Mouse (Mus musculus) CH12.LX (cell line): ENCODE data around the gene Cdcp1. TPM values are rescaled to one million over a fixed set of nuclear protein-coding genes. Genes with fewer than 3 reads are reported as not detected.

ENCODE experiments used
- DNase-seq: peaks from one replicate; pipeline ENCODE4 v3.0.0-alpha.2; 2013; ENCODE audit errors: extremely low read depth
- H3K27ac ChIP-seq: 2 replicates; pipeline ENCODE4 v1.5.1; 2012; ENCODE audit warnings: low read depth, mild to moderate bottlenecking, control low read depth, moderate library complexity; ENCODE audit not compliant: insufficient read depth
- H3K27me3 ChIP-seq: replicated peaks from 2 replicates; pipeline ENCODE3; 2012; ENCODE audit warnings: inconsistent platforms
- H3K36me3 ChIP-seq, 2 experiments: replicated peaks in 1 of 2; 2 replicates each; pipeline versions ENCODE3 to v1.6.1; 2012; ENCODE audit warnings: inconsistent platforms in 1 of 2, low read length in 1 of 2, mild to moderate bottlenecking in 1 of 2, mixed read lengths in 1 of 2, moderate library complexity in 1 of 2; ENCODE audit not compliant: control insufficient read depth in 1 of 2, insufficient read depth in 1 of 2
- H3K4me1 ChIP-seq, 2 experiments: 2 replicates each; pipeline ENCODE4 v1.6.1; 2012; ENCODE audit warnings: inconsistent platforms in 1 of 2, moderate library complexity in 1 of 2; ENCODE audit not compliant: insufficient read depth in 2 of 2, control insufficient read depth in 1 of 2
- H3K4me2 ChIP-seq: 2 replicates; pipeline ENCODE4 v1.6.1; 2012; ENCODE audit warnings: low read depth, mild to moderate bottlenecking, control low read depth; ENCODE audit not compliant: poor library complexity, insufficient read depth, severe bottlenecking
- H3K4me3 ChIP-seq, 3 experiments: fragments of 150-350 bp in 1 of 3; sonication (generic) in 1 of 3; replicated peaks in 1 of 3; 2 replicates each; pipeline versions ENCODE3 to v1.5.1; 2011 to 2012; ENCODE audit warnings: low read depth in 2 of 3, low read length in 2 of 3, mild to moderate bottlenecking in 2 of 3, moderate library complexity in 2 of 3, control low read depth in 1 of 3, improper control_type of control experiment in 1 of 3, inconsistent platforms in 1 of 3, mixed read lengths in 1 of 3; ENCODE audit not compliant: poor library complexity in 1 of 3
- H3K79me2 ChIP-seq: replicated peaks from 2 replicates; pipeline ENCODE4 v1.6.1; 2012; ENCODE audit warnings: mild to moderate bottlenecking, moderate library complexity; ENCODE audit not compliant: control insufficient read depth, poor library complexity, insufficient read depth, severe bottlenecking; ENCODE audit errors: extremely low read depth
- H3K9ac ChIP-seq: 2 replicates; pipeline ENCODE4 v1.6.1; 2012; ENCODE audit warnings: low read depth, mild to moderate bottlenecking, control low read depth, moderate library complexity; ENCODE audit not compliant: insufficient read depth
- H3K9me3 ChIP-seq: replicated peaks from 2 replicates; pipeline ENCODE3; 2012; ENCODE audit warnings: low read length, inconsistent platforms, mixed read lengths
- CHD1 ChIP-seq: IDR thresholded peaks from 2 replicates; pipeline ENCODE4 v1.6.1; 2012; ENCODE audit warnings: low read depth, low read length, improper control_type of control experiment, inconsistent platforms
- CTCF ChIP-seq, 2 experiments: IDR thresholded peaks in 1 of 2; conservative IDR thresholded peaks in 1 of 2; 2 replicates each; pipeline ENCODE4 v1.5.1; 2011 to 2012; ENCODE audit warnings: low read depth in 2 of 2, low read length in 2 of 2, improper control_type of control experiment in 1 of 2, inconsistent platforms in 1 of 2, mild to moderate bottlenecking in 1 of 2, moderate library complexity in 1 of 2
- E2F4 ChIP-seq: IDR thresholded peaks from 2 replicates; pipeline ENCODE4 v1.6.1; 2011; ENCODE audit warnings: low read depth, low read length, improper control_type of control experiment; ENCODE audit not compliant: insufficient replicate concordance
- ELF1 ChIP-seq: IDR thresholded peaks from 2 replicates; pipeline ENCODE4 v1.6.1; 2014; ENCODE audit warnings: low read depth, mild to moderate bottlenecking, inconsistent platforms, low read length, improper control_type of control experiment
- IRF4 ChIP-seq: IDR thresholded peaks from 2 replicates; pipeline ENCODE4 v1.6.1; 2014; ENCODE audit warnings: low read depth, mild to moderate bottlenecking, inconsistent platforms, low read length, improper control_type of control experiment
- KAT2A ChIP-seq: IDR thresholded peaks from 2 replicates; pipeline ENCODE4 v1.6.1; 2012; ENCODE audit warnings: low read length, improper control_type of control experiment, inconsistent platforms; ENCODE audit not compliant: insufficient replicate concordance
- MAFK ChIP-seq: IDR thresholded peaks from 2 replicates; pipeline ENCODE4 v1.6.1; 2011; ENCODE audit warnings: low read length, improper control_type of control experiment; ENCODE audit not compliant: insufficient replicate concordance
- MAZ ChIP-seq: IDR thresholded peaks from 2 replicates; pipeline ENCODE4 v1.6.1; 2012; ENCODE audit warnings: low read depth, mild to moderate bottlenecking, inconsistent platforms, low read length, improper control_type of control experiment, moderate library complexity
- MYC ChIP-seq: IDR thresholded peaks from 2 replicates; pipeline ENCODE4 v1.6.1; 2011; ENCODE audit warnings: low read depth, mild to moderate bottlenecking, improper control_type of control experiment, low read length
- NELFE ChIP-seq: IDR thresholded peaks from 2 replicates; pipeline ENCODE4 v1.6.1; 2011; ENCODE audit warnings: low read depth, low read length, improper control_type of control experiment
- PAX5 ChIP-seq: IDR thresholded peaks from 2 replicates; pipeline ENCODE4 v1.6.1; 2012; ENCODE audit warnings: low read length, inconsistent platforms, mixed read lengths
- POLR2A ChIP-seq: IDR thresholded peaks from 2 replicates; pipeline ENCODE4 v1.6.1; 2011; ENCODE audit warnings: low read depth, mild to moderate bottlenecking, improper control_type of control experiment, low read length
- RCOR1 ChIP-seq: conservative IDR thresholded peaks from 2 replicates; pipeline ENCODE4 v1.6.1; 2012; ENCODE audit warnings: low read depth, mild to moderate bottlenecking, inconsistent platforms, low read length, improper control_type of control experiment
- UBTF ChIP-seq: IDR thresholded peaks from 2 replicates; pipeline ENCODE4 v1.6.1; 2012; ENCODE audit warnings: low read depth, mild to moderate bottlenecking, inconsistent platforms, low read length, improper control_type of control experiment, moderate library complexity
- USF1 ChIP-seq: IDR thresholded peaks from 2 replicates; pipeline ENCODE4 v1.6.1; 2014; ENCODE audit warnings: low read depth, mild to moderate bottlenecking, inconsistent platforms, low read length, improper control_type of control experiment
- ZKSCAN1 ChIP-seq: IDR thresholded peaks from 2 replicates; pipeline ENCODE4 v1.6.1; 2012; ENCODE audit warnings: low read depth, inconsistent platforms, low read length, improper control_type of control experiment, borderline replicate concordance
- ZNF384 ChIP-seq: IDR thresholded peaks from 2 replicates; pipeline ENCODE4 v1.6.1; 2012; ENCODE audit warnings: low read depth, low read length, improper control_type of control experiment, inconsistent platforms
- dilution Hi-C: fragments of 300-500 bp; cut with MboI; formaldehyde crosslinking; loops from 2 replicates; pipeline ENCODE4 v1.14.3; 2020; ENCODE audit warnings: low sequenced_read_pairs; ENCODE audit not compliant: extremely low pct_unique_long_range_greater_than_20kb, extremely low pct_ligation_motif_present
- in situ Hi-C: fragments of 300-500 bp; cut with MboI; formaldehyde crosslinking; loops from 3 replicates; pipeline ENCODE4 v1.14.3; 2019; ENCODE audit warnings: low sequenced_read_pairs, low pct_ligation_motif_present, low pct_unique_long_range_greater_than_20kb, mixed read lengths
- polyA plus RNA-seq: library from polyadenylated mRNA; unstranded; fragments of >175 nt; gene quantifications from 2 replicates; pipeline ENCODE4 v1.2.1, GENCODE M21; 2012; ENCODE audit warnings: low read depth; ENCODE audit not compliant: insufficient read length
- total RNA-seq, 2 experiments: library from RNA; depleted of rRNA; stranded (reverse); fragments of 300-350 nt in 1 of 2; fragments of >200 nt in 1 of 2; gene quantifications; 2 replicates each; pipeline ENCODE4 v1.2.3; 2012 to 2014

Cdcp1 gene
- total and polyA plus RNA-seq, 3 experiments: 3.1 to 5.9 (median 3.6) TPM

GRCm38 (mm10) chr9:123183226-123183625, 32.6 kb downstream of the Cdcp1 start:
- dilution Hi-C loops (no loop called here), in situ Hi-C loops (no loop called here)
- DNase-seq: no peak
- peaks cover 31 to 63% of the 10 kb centered on the region in 2 experiments for H3K36me3 ChIP-seq
- no peak overlapping the region for H3K27ac ChIP-seq
- H3K79me2 ChIP-seq: no peaks in the 10 kb centered on the region
- no peak overlapping the region for H3K4me3 ChIP-seq
- no peaks in the 10 kb centered on the region for H3K27me3 ChIP-seq
- H3K9me3 ChIP-seq: no peaks in the 10 kb centered on the region
- no peak overlapping the region for H3K4me2 ChIP-seq
- TF ChIP-seq IRF4 (no peak), NELFE (no peak), RCOR1 (no peak)
- H3K4me1 ChIP-seq: peaks cover 4 to 33% of the 10 kb centered on the region in 2 experiments; a peak in 3 of 4 replicates
- no peak overlapping the region for H3K9ac ChIP-seq

DNA sequence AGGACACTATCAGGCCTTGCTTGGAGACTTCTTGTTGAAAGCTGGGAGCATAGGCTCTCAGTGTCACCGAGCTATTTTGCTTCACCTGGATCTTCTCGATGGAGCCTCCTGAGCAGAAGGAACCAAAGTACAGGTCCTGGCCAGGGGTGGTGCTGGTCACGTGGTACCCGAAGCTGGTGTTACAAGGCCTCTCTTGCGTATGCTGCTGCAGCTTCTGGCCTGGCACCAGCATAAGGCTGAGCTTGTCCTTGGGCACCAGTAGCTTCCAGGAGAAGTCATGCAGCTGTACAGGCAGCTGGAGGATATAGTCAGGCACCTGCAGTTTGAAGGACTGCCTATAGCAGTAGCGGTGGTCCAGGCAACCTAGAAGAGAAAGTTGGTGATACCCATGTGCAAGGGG, 35.8 kb downstream of the Cdcp1 start:
- H3K4me2 ChIP-seq: no peak overlapping the region

DNA sequence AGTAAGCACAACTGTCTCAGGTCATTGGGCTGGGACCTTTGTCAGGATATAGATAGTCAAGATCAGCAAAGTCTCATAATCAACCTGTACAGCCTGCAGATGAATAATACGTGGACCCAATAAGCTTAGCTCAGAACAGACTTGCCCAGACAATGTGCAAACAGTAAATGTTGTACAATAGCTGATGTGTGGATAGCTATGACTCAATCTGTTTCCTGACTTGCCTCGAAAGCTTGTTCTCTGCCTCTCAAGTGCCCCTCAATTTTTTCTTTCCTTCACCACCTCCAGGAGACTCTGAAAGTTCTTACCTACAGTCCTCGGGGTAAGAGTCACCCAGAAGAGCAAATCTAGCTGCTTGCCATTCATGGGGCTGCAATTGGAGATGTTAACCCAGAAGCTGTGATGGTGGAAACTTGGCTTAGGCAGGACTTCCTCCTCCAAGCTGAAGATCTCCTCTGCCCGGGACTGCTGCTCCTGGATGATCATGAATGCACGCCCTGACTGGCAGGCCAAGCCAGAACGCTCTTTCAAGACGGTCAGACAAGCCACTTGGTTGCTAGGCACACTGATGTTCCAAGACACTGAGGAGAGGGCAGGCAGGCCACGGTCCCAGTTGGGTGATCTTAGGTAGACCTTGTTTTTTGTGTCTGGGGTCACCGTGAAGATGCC, 38.3 kb downstream of the Cdcp1 start:
- H3K27ac ChIP-seq: no peak overlapping the region
- no peaks in the 10 kb centered on the region for H3K27me3 ChIP-seq
- no peak overlapping the region for H3K9ac ChIP-seq
- DNase-seq: no peak
- no peaks in the 10 kb centered on the region for H3K79me2 ChIP-seq
- no peak overlapping the region for H3K4me3 ChIP-seq
- peaks cover 17 to 62% of the 10 kb centered on the region in 2 experiments for H3K36me3 ChIP-seq
- in situ Hi-C loops (no loop called here), dilution Hi-C loops (no loop called here)
- H3K9me3 ChIP-seq: no peaks in the 10 kb centered on the region
- no peaks in the 10 kb centered on the region for H3K4me1 ChIP-seq
- no peak for TF ChIP-seq ZKSCAN1
- no peak for TF ChIP-seq KAT2A
- TF ChIP-seq CHD1: no peak
- no peak for TF ChIP-seq MAFK
- TF ChIP-seq POLR2A: no peak
- no peak for TF ChIP-seq ZNF384
- no peak for TF ChIP-seq UBTF
- no peak for TF ChIP-seq E2F4
- no peak for TF ChIP-seq ELF1
- no peak for TF ChIP-seq USF1
- no peak for TF ChIP-seq RCOR1
- no peak overlapping the region for H3K4me2 ChIP-seq

More for the DNA sequence above, 35.8 kb downstream of the Cdcp1 start:
- Histone ChIP-seq H3K4me3 (no peak overlapping the region), H3K79me2 (no peaks in the 10 kb centered on the region), H3K27ac (no peak overlapping the region), H3K27me3 (no peaks in the 10 kb centered on the region), H3K36me3 (peaks cover 20 to 73% of the 10 kb centered on the region in 2 experiments), H3K4me1 (peaks cover 2 to 16% of the 10 kb centered on the region in 2 experiments; a peak in 3 of 4 replicates), H3K9ac (no peak overlapping the region), H3K9me3 (no peaks in the 10 kb centered on the region)
- DNase-seq: no peak
- dilution Hi-C loops (no loop called here), in situ Hi-C loops (no loop called here)
- TF ChIP-seq MAZ: no peak
- TF ChIP-seq PAX5: no peak
- no peak for TF ChIP-seq CTCF (conservative IDR thresholded peaks at IDR 0.05 in 1 of 2, IDR thresholded peaks at IDR 0.05 in 1 of 2; ENCODE audit: low read depth in 2 of 2, low read length in 2 of 2)
- no peak for TF ChIP-seq MYC
- TF ChIP-seq IRF4: no peak
